Comparison of ENCODE assay signal across 15 mouse cellular contexts in the genomic region with DNA sequence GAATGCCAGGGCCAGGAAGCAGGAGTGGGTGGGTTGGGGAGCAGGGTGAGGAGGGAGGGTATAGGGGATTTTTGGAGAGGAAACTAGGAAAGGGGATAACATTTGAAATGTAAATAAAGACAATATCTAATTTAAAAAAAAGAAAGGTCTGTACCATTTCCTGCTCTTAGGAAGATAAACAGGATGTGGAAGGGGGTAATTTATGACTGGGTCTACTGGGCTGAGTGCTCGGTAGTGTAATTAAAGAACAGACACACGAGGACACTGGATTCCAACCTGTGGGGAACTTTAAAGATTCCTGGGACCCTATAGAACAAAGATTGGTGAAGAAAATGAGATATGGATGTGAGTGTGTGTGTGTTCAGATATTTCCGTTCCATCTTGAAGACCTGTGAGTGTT. TPM values are rescaled to one million over a fixed set of nuclear protein-coding genes. Genes with fewer than 3 reads are reported as not detected.
"Had no signal": no experiment of that assay in that cellular context is flagged by ENCODE, and none has a peak within 500 bp of the region (broad histone marks: within the 10 kb centered on the region; RNA-seq: fewer than 3 reads in every experiment).

No protein-coding gene starts in this region.

RNA-seq across cellular contexts. Expression of a gene that starts 3.6 kb away (rescaled TPM):
- polyA plus RNA-seq: erythroblast, embryonic 14.5 days had no signal

RNA-seq across cellular contexts. Expression of a gene that starts 4.2 kb away (rescaled TPM):
- polyA plus RNA-seq: embryonic facial prominence, embryonic 10.5 days; embryonic facial prominence, embryonic 11.5 days; embryonic facial prominence, embryonic 12.5 days; embryonic facial prominence, embryonic 13.5 days; embryonic facial prominence, embryonic 15.5 days; forebrain, embryonic 10.5 days; forebrain, embryonic 11.5 days; forebrain, embryonic 12.5 days; forebrain, embryonic 13.5 days; forebrain, embryonic 14.5 days; forebrain, embryonic 15.5 days; forebrain, embryonic 16.5 days; forebrain, postnatal 0 days had no signal

RNA-seq across cellular contexts. Expression of a gene that starts 9.2 kb away (rescaled TPM):
- polyA plus RNA-seq: embryonic facial prominence, embryonic 10.5 days; embryonic facial prominence, embryonic 11.5 days; embryonic facial prominence, embryonic 12.5 days; embryonic facial prominence, embryonic 13.5 days; embryonic facial prominence, embryonic 14.5 days; embryonic facial prominence, embryonic 15.5 days; erythroblast, embryonic 14.5 days; forebrain, embryonic 10.5 days; forebrain, embryonic 11.5 days; forebrain, embryonic 12.5 days; forebrain, embryonic 13.5 days; forebrain, embryonic 14.5 days; forebrain, embryonic 15.5 days; forebrain, embryonic 16.5 days; forebrain, postnatal 0 days had no signal

RNA-seq across cellular contexts. Expression of a gene that starts 11.1 kb away (rescaled TPM):
- polyA plus RNA-seq: embryonic facial prominence, embryonic 10.5 days; embryonic facial prominence, embryonic 11.5 days; embryonic facial prominence, embryonic 12.5 days; embryonic facial prominence, embryonic 13.5 days; erythroblast, embryonic 14.5 days; forebrain, embryonic 10.5 days; forebrain, embryonic 11.5 days; forebrain, embryonic 12.5 days; forebrain, embryonic 13.5 days; forebrain, embryonic 14.5 days; forebrain, embryonic 15.5 days; forebrain, embryonic 16.5 days had no signal
